Mouse (Mus musculus) heart, embryonic 16.5 days (tissue): Measurements from ENCODE around the gene Prr23a3. TPM values are rescaled to one million over a fixed set of nuclear protein-coding genes. Genes with fewer than 3 reads are reported as not detected.

Experiments
- ATAC-seq: fragments of 200-750 bp; cut with Nextera tagmentation; replicated peaks from 2 replicates; pipeline ENCODE4 v1.8.0; 2017; ENCODE audit warnings: moderate number of reproducible peaks; ENCODE audit not compliant: insufficient read depth, low FRiP score; ENCODE audit errors: extremely low read depth
- H3K27ac ChIP-seq: fragments of 300-500 bp; sonication (generic); 2 replicates; pipeline ENCODE4 v1.5.1; 2014; ENCODE audit warnings: mild to moderate bottlenecking, low read length, control low read depth, moderate library complexity
- H3K27me3 ChIP-seq: fragments of 300-500 bp; sonication (generic); 2 replicates; pipeline ENCODE4 v1.6.1; 2014; ENCODE audit warnings: low read length, mixed read lengths; ENCODE audit not compliant: control insufficient read depth, insufficient read depth
- H3K36me3 ChIP-seq: fragments of 300-500 bp; sonication (generic); 2 replicates; pipeline ENCODE4 v1.6.1; 2014; ENCODE audit not compliant: control insufficient read depth, insufficient read depth
- H3K4me1 ChIP-seq: fragments of 300-500 bp; sonication (generic); 2 replicates; pipeline ENCODE4 v1.6.1; 2014; ENCODE audit warnings: low read length, mixed read lengths; ENCODE audit not compliant: control insufficient read depth, insufficient read depth
- H3K4me2 ChIP-seq: fragments of 300-500 bp; sonication (generic); 2 replicates; pipeline ENCODE4 v1.6.1; 2014; ENCODE audit warnings: low read depth, mild to moderate bottlenecking, control low read depth, low read length
- H3K4me3 ChIP-seq: fragments of 300-500 bp; sonication (generic); 2 replicates; pipeline ENCODE4 v1.5.1; 2014; ENCODE audit warnings: mild to moderate bottlenecking, control low read depth, low read length
- H3K9ac ChIP-seq: fragments of 300-500 bp; sonication (generic); 2 replicates; pipeline ENCODE4 v1.6.1; 2014; ENCODE audit warnings: low read length, control low read depth
- H3K9me3 ChIP-seq: fragments of 300-500 bp; sonication (generic); replicated peaks from 2 replicates; pipeline ENCODE4 v1.6.1; 2016; ENCODE audit warnings: low read length; ENCODE audit not compliant: control insufficient read depth
- WGBS: fragments of 180-500 bp; shearing (Covaris S2); extraction: QIAGEN DNeasy Blood & Tissue Kit; methylation state at CpG from one replicate; pipeline ENCODE4 v1.1.7; 2014; 5-methylcytosine and 5-hydroxymethylcytosine counted together
- polyA plus RNA-seq: library from polyadenylated mRNA; unstranded; fragments of >200 nt; fragmentation: Nextera tagmentation; extraction: Ambion mirVana; gene quantifications from 2 replicates; pipeline ENCODE4 v1.2.1, GENCODE M21; 2015

The Prr23a3 gene
- polyA plus RNA-seq, result not detected in 2 replicates

- no peak for ATAC-seq
- Histone ChIP-seq H3K4me3 (no peak within 1 kb of the TSS), H3K4me2 (peak within 1 kb of the TSS; percentile 39; the same call in 1 of the 2 replicates), H3K9me3 (no peaks in the 10 kb centered on the region), H3K9ac (no peak within 1 kb of the TSS), H3K4me1 (no peaks in the 10 kb centered on the region), H3K27me3 (peaks cover 10% of the 10 kb centered on the region), H3K27ac (no peak within 1 kb of the TSS), H3K36me3 (no peaks in the 10 kb centered on the region)
- WGBS, result 41% methylated on average over 22 of the region's 22 CpGs
Measured at GRCm38 (mm10) chr9:98864571-98864970, at the start of gene Prr23a3. Gene Prr23a3 (plus strand): TSS chr9:98864767.

GRCm38 (mm10) chr9:98816066-98816465 lies 48.5 kb upstream of the Prr23a3 start:
- Histone ChIP-seq H3K9ac (no peak overlapping the region), H3K4me2 (no peak overlapping the region), H3K9me3 (no peaks in the 10 kb centered on the region), H3K27ac (no peak overlapping the region), H3K36me3 (no peaks in the 10 kb centered on the region), H3K4me1 (no peaks in the 10 kb centered on the region), H3K4me3 (no peak overlapping the region), H3K27me3 (no peaks in the 10 kb centered on the region)
- WGBS, result 63% methylated on average over 3 of the region's 3 CpGs
- ATAC-seq, result no peak

GRCm38 (mm10) chr9:98817592-98817991 lies 47.0 kb upstream of the Prr23a3 start:
- H3K9me3 ChIP-seq, result no peaks in the 10 kb centered on the region
- H3K4me2 ChIP-seq, result no peak overlapping the region
- no peak overlapping the region for H3K27ac ChIP-seq
- H3K27me3 ChIP-seq, result no peaks in the 10 kb centered on the region
- no peaks in the 10 kb centered on the region for H3K4me1 ChIP-seq
- no peak for ATAC-seq
- H3K9ac ChIP-seq, result no peak overlapping the region
- no peak overlapping the region for H3K4me3 ChIP-seq
- H3K36me3 ChIP-seq, result no peaks in the 10 kb centered on the region
- 72% methylated on average over 7 of the region's 7 CpGs for WGBS

- 66% methylated on average over 5 of the region's 5 CpGs for WGBS
- Histone ChIP-seq H3K4me1 (no peaks in the 10 kb centered on the region), H3K9me3 (peaks cover 3% of the 10 kb centered on the region; the same call in 1 of the 2 replicates), H3K4me3 (no peak overlapping the region), H3K36me3 (no peaks in the 10 kb centered on the region), H3K27me3 (no peaks in the 10 kb centered on the region), H3K4me2 (no peak overlapping the region), H3K27ac (no peak overlapping the region), H3K9ac (no peak overlapping the region)
- ATAC-seq, result no peak
Measured at GRCm38 (mm10) chr9:98818971-98819370, 45.6 kb upstream of the Prr23a3 start.

- Histone ChIP-seq H3K27me3 (no peaks in the 10 kb centered on the region), H3K4me2 (no peak overlapping the region), H3K27ac (no peak overlapping the region), H3K36me3 (no peaks in the 10 kb centered on the region), H3K4me3 (no peak overlapping the region), H3K9me3 (peaks cover 3% of the 10 kb centered on the region; the same call in 1 of the 2 replicates), H3K9ac (no peak overlapping the region), H3K4me1 (no peaks in the 10 kb centered on the region)
- no peak; the same call in 1 of the 2 replicates for ATAC-seq
- 82% methylated on average over 2 of the region's 2 CpGs for WGBS
Measured at GRCm38 (mm10) chr9:98819481-98819880, 45.1 kb upstream of the Prr23a3 start.

- Histone ChIP-seq H3K27ac (no peak overlapping the region), H3K4me2 (no peak overlapping the region), H3K4me3 (no peak overlapping the region), H3K27me3 (no peaks in the 10 kb centered on the region), H3K9ac (no peak overlapping the region), H3K36me3 (no peaks in the 10 kb centered on the region), H3K9me3 (peaks cover 3% of the 10 kb centered on the region; the same call in 1 of the 2 replicates), H3K4me1 (no peaks in the 10 kb centered on the region)
- 79% methylated on average over 4 of the region's 4 CpGs for WGBS
- ATAC-seq, result no peak
Measured at GRCm38 (mm10) chr9:98820461-98820860, 44.1 kb upstream of the Prr23a3 start.

- ATAC-seq, result no peak
Measured at GRCm38 (mm10) chr9:98821067-98821466, 43.5 kb upstream of the Prr23a3 start.

GRCm38 (mm10) chr9:98823805-98824204 lies 40.8 kb upstream of the Prr23a3 start:
- no peak for ATAC-seq
- Histone ChIP-seq H3K27ac (no peak overlapping the region), H3K4me2 (no peak overlapping the region), H3K4me3 (no peak overlapping the region), H3K27me3 (no peaks in the 10 kb centered on the region), H3K4me1 (no peaks in the 10 kb centered on the region), H3K9me3 (peaks cover 3% of the 10 kb centered on the region; the same call in 1 of the 2 replicates), H3K9ac (no peak overlapping the region), H3K36me3 (no peaks in the 10 kb centered on the region)
- 88% methylated on average over 7 of the region's 7 CpGs for WGBS

More at GRCm38 (mm10) chr9:98821067-98821466, 43.5 kb upstream of the Prr23a3 start:
- Histone ChIP-seq H3K4me3 (no peak overlapping the region), H3K36me3 (no peaks in the 10 kb centered on the region), H3K27ac (no peak overlapping the region), H3K27me3 (no peaks in the 10 kb centered on the region), H3K4me2 (no peak overlapping the region), H3K9me3 (peaks cover 3% of the 10 kb centered on the region; the same call in 1 of the 2 replicates), H3K9ac (no peak overlapping the region), H3K4me1 (no peaks in the 10 kb centered on the region)

- Histone ChIP-seq H3K4me1 (no peaks in the 10 kb centered on the region), H3K4me3 (no peak overlapping the region), H3K9ac (no peak overlapping the region), H3K27me3 (no peaks in the 10 kb centered on the region), H3K4me2 (no peak overlapping the region), H3K36me3 (no peaks in the 10 kb centered on the region), H3K27ac (no peak overlapping the region), H3K9me3 (no peaks in the 10 kb centered on the region)
- WGBS, result 31% methylated on average over 5 of the region's 5 CpGs
- ATAC-seq, result no peak
Measured at GRCm38 (mm10) chr9:98829508-98829907, 35.1 kb upstream of the Prr23a3 start.
